ENCODE assay signal across 26 mouse cellular contexts in the genomic region with DNA sequence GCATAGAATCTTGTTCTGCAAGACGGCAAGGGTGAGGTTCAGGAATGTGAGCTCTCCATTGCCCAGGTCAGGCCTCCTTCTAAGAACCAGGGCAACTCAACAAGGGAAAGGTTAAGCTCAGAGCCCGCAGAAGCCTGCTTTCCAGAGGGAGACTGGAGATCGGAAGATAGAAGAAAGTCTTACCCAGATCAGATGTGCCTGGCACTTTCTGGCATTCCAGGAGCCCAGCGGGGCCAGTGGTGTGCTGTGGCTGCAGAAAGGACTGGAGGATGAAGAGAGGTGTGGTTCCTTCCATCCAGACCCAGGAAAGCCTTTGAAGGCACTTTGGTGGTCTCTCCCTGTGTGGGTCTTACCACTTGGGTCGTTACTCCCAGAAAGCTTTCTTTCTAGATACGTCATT.
"Had no signal": no experiment of that assay in that cellular context is flagged by ENCODE, and none has a peak within 500 bp of the region (broad histone marks: within the 10 kb centered on the region; RNA-seq: fewer than 3 reads in every experiment).

No protein-coding gene starts in this region.

- H3K9me3 ChIP-seq: heart, embryonic 13.5 days; heart, embryonic 15.5 days; hindbrain, embryonic 13.5 days; limb, embryonic 13.5 days; limb, embryonic 15.5 days; liver, embryonic 12.5 days had no signal

- DNase-seq: gastrocnemius, adult 2 months; gastrocnemius, postnatal 10 days; gastrocnemius, postnatal 25 days; heart, adult 2 months; heart, postnatal 14 days; heart, postnatal 36 days; kidney, adult 18-20 months; kidney, adult 8-10 months; kidney, postnatal 10 days; kidney, postnatal 25 days; kidney, postnatal 4 days; layer of hippocampus, adult 9-11 months; layer of hippocampus, postnatal 36 days; left cerebral cortex, postnatal 4 days had no signal

- H3K4me3 ChIP-seq: gastrocnemius, adult 2 months; heart, adult 2 months; heart, embryonic 13.5 days; heart, embryonic 15.5 days; hindbrain, embryonic 13.5 days; limb, embryonic 13.5 days; limb, embryonic 15.5 days; liver, embryonic 12.5 days had no signal

- H3K27me3 ChIP-seq: heart, embryonic 13.5 days; hindbrain, embryonic 13.5 days; limb, embryonic 15.5 days; liver, embryonic 12.5 days had no signal

- H3K9ac ChIP-seq: heart, embryonic 13.5 days; heart, embryonic 15.5 days; hindbrain, embryonic 13.5 days; limb, embryonic 13.5 days; limb, embryonic 15.5 days; liver, embryonic 12.5 days; liver, embryonic 14.5 days had no signal

- H3K27ac ChIP-seq: gastrocnemius, adult 2 months; heart, adult 2 months; heart, embryonic 13.5 days; heart, embryonic 15.5 days; hindbrain, embryonic 13.5 days; limb, embryonic 13.5 days; limb, embryonic 15.5 days; liver, embryonic 12.5 days; liver, embryonic 14.5 days had no signal

- H3K4me2 ChIP-seq: heart, embryonic 11.5 days; heart, embryonic 13.5 days; heart, embryonic 15.5 days; hindbrain, embryonic 13.5 days; limb, embryonic 13.5 days; limb, embryonic 15.5 days; liver, embryonic 12.5 days had no signal

- ATAC-seq: forebrain, embryonic 16.5 days; hindbrain, embryonic 16.5 days; inflammation-experienced regulatory T-cells, adult 6 months; intestine, postnatal 0 days; liver, embryonic 12.5 days had no signal

- H3K36me3 ChIP-seq: heart, embryonic 13.5 days; heart, embryonic 15.5 days; hindbrain, embryonic 13.5 days; limb, embryonic 13.5 days; limb, embryonic 15.5 days; liver, embryonic 12.5 days had no signal
